Mouse (Mus musculus): ENCODE results near the gene 2410002F23Rik. TPM values are rescaled to one million over a fixed set of nuclear protein-coding genes. Genes with fewer than 3 reads are reported as not detected.

Gene 2410002F23Rik
- polyA plus RNA-seq, 1 experiment from 2014 or later = 64.3 TPM

- WGBS (ENCODE audit: insufficient replicate concordance) = 54% methylated on average over 2 of the region's 2 CpGs
Observed at GRCm38 (mm10) chr7:44269397-44269796, 22.9 kb downstream of the 2410002F23Rik start.

DNA sequence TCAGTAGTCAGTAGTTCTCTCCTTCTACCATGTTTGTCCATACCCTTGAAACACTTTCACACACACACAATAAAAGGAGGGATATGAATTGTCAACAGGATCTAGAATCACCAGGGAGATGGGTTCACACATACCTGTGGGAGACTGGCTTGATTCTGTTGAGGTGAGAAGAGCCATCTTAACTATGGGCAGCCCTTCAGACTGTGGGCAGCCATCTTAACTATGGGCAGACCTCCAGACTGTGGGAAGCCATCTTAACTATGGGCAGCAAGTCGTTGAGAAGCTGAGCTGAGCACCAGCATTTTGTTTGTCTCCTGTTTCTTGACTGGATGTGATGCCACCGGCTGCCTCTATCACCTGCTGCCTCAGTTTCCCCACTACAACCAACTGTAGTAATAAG lies 24.8 kb downstream of the 2410002F23Rik start:
- no peak for ATAC-seq
- Histone ChIP-seq H3K9me3 (replicated peaks) (no peaks in the 10 kb centered on the region), H3K27me3 (replicated peaks) (peaks cover 60% of the 10 kb centered on the region), H3K4me2 (no peak overlapping the region), H3K4me3 (no peak overlapping the region), H3K4me1 (no peaks in the 10 kb centered on the region), H3K9ac (no peak overlapping the region), H3K27ac (no peak overlapping the region), H3K36me3 (no peaks in the 10 kb centered on the region)
- 44% methylated on average over 2 of the region's 2 CpGs for WGBS (ENCODE audit: insufficient replicate concordance)

More at GRCm38 (mm10) chr7:44269397-44269796, 22.9 kb downstream of the 2410002F23Rik start:
- no peak overlapping the region for H3K9ac ChIP-seq
- no peak for ATAC-seq
- H3K4me2 ChIP-seq = no peak overlapping the region
- H3K36me3 ChIP-seq = no peaks in the 10 kb centered on the region
- no peaks in the 10 kb centered on the region for H3K9me3 ChIP-seq (replicated peaks)
- H3K27me3 ChIP-seq (replicated peaks) = peaks cover 59% of the 10 kb centered on the region
- no peak overlapping the region for H3K4me3 ChIP-seq
- no peaks in the 10 kb centered on the region for H3K4me1 ChIP-seq
- no peak overlapping the region for H3K27ac ChIP-seq

GRCm38 (mm10) chr7:44272546-44272945 lies 26.0 kb downstream of the 2410002F23Rik start:
- 68% methylated on average over 7 of the region's 7 CpGs for WGBS (ENCODE audit: insufficient replicate concordance)
- Histone ChIP-seq H3K36me3 (no peaks in the 10 kb centered on the region), H3K9me3 (replicated peaks) (no peaks in the 10 kb centered on the region), H3K4me2 (no peak overlapping the region), H3K9ac (no peak overlapping the region), H3K4me3 (no peak overlapping the region), H3K27me3 (replicated peaks) (peaks cover 50% of the 10 kb centered on the region), H3K4me1 (no peaks in the 10 kb centered on the region), H3K27ac (no peak overlapping the region)
- no peak for ATAC-seq

- Histone ChIP-seq H3K9me3 (replicated peaks) (no peaks in the 10 kb centered on the region), H3K4me3 (no peak overlapping the region), H3K9ac (no peak overlapping the region), H3K4me2 (no peak overlapping the region), H3K27me3 (replicated peaks) (peaks cover 41% of the 10 kb centered on the region), H3K36me3 (no peaks in the 10 kb centered on the region), H3K27ac (no peak overlapping the region), H3K4me1 (no peaks in the 10 kb centered on the region)
- no peak for ATAC-seq
- 53% methylated on average over 7 of the region's 7 CpGs for WGBS (ENCODE audit: insufficient replicate concordance)
Observed at GRCm38 (mm10) chr7:44273446-44273845, 26.9 kb downstream of the 2410002F23Rik start.

- H3K4me2 ChIP-seq = no peak overlapping the region
- WGBS (ENCODE audit: insufficient replicate concordance) = 32% methylated on average over 11 of the region's 11 CpGs
- no peak overlapping the region for H3K4me3 ChIP-seq
- no peaks in the 10 kb centered on the region for H3K9me3 ChIP-seq (replicated peaks)
- H3K4me1 ChIP-seq = no peaks in the 10 kb centered on the region
- no peak overlapping the region for H3K27ac ChIP-seq
- H3K27me3 ChIP-seq (replicated peaks) = peaks cover 44% of the 10 kb centered on the region
- no peaks in the 10 kb centered on the region for H3K36me3 ChIP-seq
- no peak overlapping the region for H3K9ac ChIP-seq
- no peak for ATAC-seq
Observed at GRCm38 (mm10) chr7:44274096-44274495, 27.6 kb downstream of the 2410002F23Rik start.

DNA sequence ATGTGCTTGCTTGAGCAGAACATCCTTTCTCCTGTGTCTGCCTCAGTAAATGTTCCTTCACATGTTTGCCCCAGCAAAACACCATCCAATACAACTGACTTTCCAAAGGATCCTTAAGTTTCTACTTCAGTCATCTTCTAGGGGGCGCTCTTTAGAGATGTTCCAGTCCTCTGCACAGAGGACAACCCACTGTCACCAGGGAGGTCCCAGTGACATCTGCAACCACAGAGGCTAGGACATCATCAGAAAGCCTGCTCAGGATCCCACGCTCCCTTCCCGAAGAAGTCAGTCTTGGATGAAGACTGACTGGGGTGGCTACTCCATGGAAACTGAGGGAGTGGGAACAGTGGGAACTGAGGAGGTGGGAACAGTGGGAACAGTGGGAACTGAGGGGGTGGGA lies 29.0 kb downstream of the 2410002F23Rik start:
- ATAC-seq = no peak
- Histone ChIP-seq H3K4me2 (no peak overlapping the region), H3K4me3 (no peak overlapping the region), H3K36me3 (no peaks in the 10 kb centered on the region), H3K9ac (no peak overlapping the region), H3K27me3 (replicated peaks) (peaks cover 49% of the 10 kb centered on the region), H3K4me1 (no peaks in the 10 kb centered on the region), H3K9me3 (replicated peaks) (no peaks in the 10 kb centered on the region), H3K27ac (no peak overlapping the region)
- 61% methylated on average over 3 of the region's 3 CpGs for WGBS (ENCODE audit: insufficient replicate concordance)

- 68% methylated on average over 10 of the region's 10 CpGs for WGBS (ENCODE audit: insufficient replicate concordance)
- Histone ChIP-seq H3K9ac (no peak overlapping the region), H3K4me1 (no peaks in the 10 kb centered on the region), H3K4me3 (no peak overlapping the region), H3K9me3 (replicated peaks) (no peaks in the 10 kb centered on the region), H3K27ac (no peak overlapping the region), H3K36me3 (no peaks in the 10 kb centered on the region), H3K4me2 (no peak overlapping the region), H3K27me3 (replicated peaks) (peaks cover 48% of the 10 kb centered on the region)
- no peak for ATAC-seq
Observed at GRCm38 (mm10) chr7:44276461-44277249, 30.1 kb downstream of the 2410002F23Rik start.

- H3K9ac ChIP-seq = no peak overlapping the region
- H3K4me1 ChIP-seq = no peaks in the 10 kb centered on the region
- H3K36me3 ChIP-seq = no peaks in the 10 kb centered on the region
- H3K4me3 ChIP-seq = no peak overlapping the region
- no peak overlapping the region for H3K4me2 ChIP-seq
- no peaks in the 10 kb centered on the region for H3K9me3 ChIP-seq (replicated peaks)
- 44% methylated on average over 2 of the region's 2 CpGs for WGBS (ENCODE audit: insufficient replicate concordance)
- H3K27me3 ChIP-seq (replicated peaks) = peaks cover 47% of the 10 kb centered on the region
- no peak for ATAC-seq
- H3K27ac ChIP-seq = no peak overlapping the region
Observed at GRCm38 (mm10) chr7:44277250-44277622, 30.7 kb downstream of the 2410002F23Rik start.

DNA sequence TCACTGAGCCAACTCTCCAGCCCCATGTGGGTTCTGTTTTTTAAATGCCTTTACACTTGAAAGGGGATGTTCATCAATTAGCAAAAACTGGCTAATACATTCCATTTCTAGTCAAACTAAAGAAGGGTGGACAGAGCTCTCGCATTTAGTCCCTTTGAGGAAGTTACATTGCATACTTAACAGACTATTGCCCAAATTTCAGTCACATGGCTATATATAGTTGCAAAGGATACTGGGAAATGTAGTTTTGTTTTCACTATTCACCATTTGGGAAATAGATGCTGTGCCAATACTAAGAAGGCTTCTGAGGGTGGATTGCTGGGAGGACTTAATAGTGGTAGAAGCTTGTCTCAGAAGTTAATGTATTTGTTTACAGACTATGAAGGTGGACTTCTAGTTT lies 34.4 kb downstream of the 2410002F23Rik start:
- no peak overlapping the region for H3K4me3 ChIP-seq
- no peak overlapping the region for H3K27ac ChIP-seq
- no peak overlapping the region for H3K9ac ChIP-seq
- no peaks in the 10 kb centered on the region for H3K9me3 ChIP-seq (replicated peaks)
- no peak overlapping the region for H3K4me2 ChIP-seq
- no peak for ATAC-seq
- no peaks in the 10 kb centered on the region for H3K36me3 ChIP-seq
- peaks cover 16% of the 10 kb centered on the region for H3K27me3 ChIP-seq (replicated peaks)
- H3K4me1 ChIP-seq = no peaks in the 10 kb centered on the region
- WGBS (ENCODE audit: insufficient replicate concordance) = 21% methylated on average over 1 of the region's 1 CpGs

GRCm38 (mm10) chr7:44281586-44281985 lies 35.1 kb downstream of the 2410002F23Rik start:
- Histone ChIP-seq H3K9me3 (replicated peaks) (no peaks in the 10 kb centered on the region), H3K4me1 (no peaks in the 10 kb centered on the region), H3K4me3 (no peak overlapping the region), H3K27ac (no peak overlapping the region), H3K9ac (no peak overlapping the region), H3K36me3 (no peaks in the 10 kb centered on the region), H3K4me2 (no peak overlapping the region), H3K27me3 (replicated peaks) (peaks cover 14% of the 10 kb centered on the region)
- WGBS (ENCODE audit: insufficient replicate concordance) = 64% methylated on average over 7 of the region's 7 CpGs
- ATAC-seq = no peak

DNA sequence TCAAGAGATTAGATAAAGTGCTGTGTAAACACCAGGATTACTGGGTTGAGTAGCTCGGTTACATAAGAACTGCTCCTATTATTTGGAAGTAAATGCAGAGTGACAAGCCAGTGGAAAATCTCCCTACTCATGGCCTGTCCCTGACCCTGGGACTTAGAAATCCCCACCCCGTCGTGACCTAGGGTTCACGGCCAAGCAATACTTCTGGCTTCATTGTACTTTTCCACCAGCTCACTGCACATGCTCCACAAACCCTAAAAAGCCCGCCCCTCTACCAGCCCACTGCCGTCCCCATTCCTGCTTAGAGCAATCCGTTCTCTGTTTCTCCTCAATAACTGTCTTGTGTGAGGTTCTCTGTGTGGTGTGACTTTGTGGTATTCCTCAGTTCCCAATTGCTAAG lies 41.2 kb downstream of the 2410002F23Rik start:
- no peak for ATAC-seq

GRCm38 (mm10) chr7:44290986-44291385 lies 44.5 kb downstream of the 2410002F23Rik start:
- WGBS (ENCODE audit: insufficient replicate concordance) = 55% methylated on average over 4 of the region's 4 CpGs
- H3K9ac ChIP-seq = no peak overlapping the region
- H3K27ac ChIP-seq = no peak overlapping the region
- no peaks in the 10 kb centered on the region for H3K9me3 ChIP-seq (replicated peaks)
- no peak overlapping the region for H3K4me2 ChIP-seq
- H3K36me3 ChIP-seq = no peaks in the 10 kb centered on the region
- no peaks in the 10 kb centered on the region for H3K4me1 ChIP-seq
- no peak overlapping the region for H3K4me3 ChIP-seq
- ATAC-seq = no peak
- H3K27me3 ChIP-seq (replicated peaks) = peaks cover 15% of the 10 kb centered on the region; the same call in 1 of the 2 replicates

More for the DNA sequence above, 41.2 kb downstream of the 2410002F23Rik start:
- Histone ChIP-seq H3K27me3 (replicated peaks) (peaks cover 19% of the 10 kb centered on the region), H3K4me3 (no peak overlapping the region), H3K27ac (no peak overlapping the region), H3K4me2 (no peak overlapping the region), H3K36me3 (no peaks in the 10 kb centered on the region), H3K4me1 (no peaks in the 10 kb centered on the region), H3K9me3 (replicated peaks) (no peaks in the 10 kb centered on the region), H3K9ac (no peak overlapping the region)
- 59% methylated on average over 7 of the region's 7 CpGs for WGBS (ENCODE audit: insufficient replicate concordance)

GRCm38 (mm10) chr7:44291418-44291817 lies 44.9 kb downstream of the 2410002F23Rik start:
- no peak overlapping the region for H3K9ac ChIP-seq
- peaks cover 18% of the 10 kb centered on the region; the same call in 1 of the 2 replicates for H3K27me3 ChIP-seq (replicated peaks)
- no peaks in the 10 kb centered on the region for H3K9me3 ChIP-seq (replicated peaks)
- no peak overlapping the region for H3K4me2 ChIP-seq
- H3K27ac ChIP-seq = no peak overlapping the region
- 42% methylated on average over 4 of the region's 4 CpGs for WGBS (ENCODE audit: insufficient replicate concordance)
- no peaks in the 10 kb centered on the region for H3K4me1 ChIP-seq
- H3K4me3 ChIP-seq = no peak overlapping the region
- no peaks in the 10 kb centered on the region for H3K36me3 ChIP-seq
- no peak for ATAC-seq
